Mouse (Mus musculus) liver, postnatal 0 days (tissue): Measurements from ENCODE around the gene Plcb2.

Source experiments
- CTCF ChIP-seq: sonication (generic); IDR thresholded peaks from 2 replicates; pipeline ENCODE4 v1.5.1; 2016; ENCODE audit warnings: antibody characterized with exemption, low read depth
- EP300 ChIP-seq: IDR thresholded peaks from 2 replicates; pipeline ENCODE4 v1.6.1; 2016; ENCODE audit warnings: antibody characterized with exemption, low read depth, mild to moderate bottlenecking

GRCm38 (mm10) chr2:118772158-118772874 is 44.1 kb upstream of the Plcb2 start, which contains the start of gene Phgr1:
- TF ChIP-seq CTCF (no peak), EP300 (no peak)
